Mouse (Mus musculus) cerebellum, postnatal 36 days (tissue): ENCODE measurements around the gene Rmnd1.
"Not testable (repeated sequence)": the region's sequence is repeated elsewhere in the genome, so short reads cannot be mapped to it uniquely, and the experiment has no call there.

Source experiments
- DNase-seq, 2 experiments: peaks; one replicate each; pipeline ENCODE4 v3.0.0; 2021 to 2022; ENCODE audit warnings: mixed read lengths in 2 of 2

The Rmnd1 gene

DNA sequence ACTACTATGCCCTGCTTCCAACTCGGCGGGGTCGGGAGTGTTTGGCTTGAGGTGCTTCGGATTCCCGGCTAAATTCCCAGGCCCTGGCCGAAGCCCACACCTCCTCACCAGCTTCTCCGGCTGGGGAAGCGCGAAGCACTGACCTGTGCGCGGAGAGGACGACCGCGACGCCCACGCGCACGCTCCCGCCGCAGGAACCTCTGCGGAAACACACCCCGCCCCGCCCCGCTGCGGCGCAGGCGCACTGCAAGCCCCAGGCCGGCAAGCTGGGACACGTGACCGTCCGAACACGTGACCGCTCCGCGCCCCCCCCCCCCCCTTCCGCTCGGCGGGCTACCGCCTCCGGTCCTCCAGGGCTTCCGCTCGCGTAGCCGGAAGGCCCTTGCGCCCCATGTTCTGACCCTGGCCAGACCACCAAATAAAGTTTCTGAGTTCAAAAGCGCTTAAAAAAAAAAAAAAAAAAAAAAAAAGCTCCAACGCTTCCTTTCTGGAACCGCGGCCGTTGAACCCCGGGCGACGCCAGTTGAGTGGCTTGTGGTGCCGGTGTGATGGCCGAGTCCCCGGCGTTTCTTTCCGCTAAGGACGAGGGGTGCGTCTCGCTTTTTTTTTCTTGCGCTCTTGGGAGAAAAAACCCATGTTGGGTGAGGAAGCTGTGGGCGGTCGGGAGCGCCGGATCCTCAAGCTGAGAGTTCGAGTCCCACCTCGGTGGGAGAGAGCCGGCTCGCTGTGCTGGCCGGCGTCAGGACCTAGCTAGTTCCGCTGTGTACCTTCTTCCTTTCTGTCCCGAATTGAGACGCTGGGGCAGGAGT lies at the start of gene Rmnd1, which contains the start of gene Armt1:
Gene Rmnd1, minus strand, starts transcription at position 266 of the 809 bp plus-strand sequence.
Gene Armt1, plus strand, starts transcription at position 345 of the 809 bp plus-strand sequence.
- DNase-seq, result peak; percentile 94 to 98

DNA sequence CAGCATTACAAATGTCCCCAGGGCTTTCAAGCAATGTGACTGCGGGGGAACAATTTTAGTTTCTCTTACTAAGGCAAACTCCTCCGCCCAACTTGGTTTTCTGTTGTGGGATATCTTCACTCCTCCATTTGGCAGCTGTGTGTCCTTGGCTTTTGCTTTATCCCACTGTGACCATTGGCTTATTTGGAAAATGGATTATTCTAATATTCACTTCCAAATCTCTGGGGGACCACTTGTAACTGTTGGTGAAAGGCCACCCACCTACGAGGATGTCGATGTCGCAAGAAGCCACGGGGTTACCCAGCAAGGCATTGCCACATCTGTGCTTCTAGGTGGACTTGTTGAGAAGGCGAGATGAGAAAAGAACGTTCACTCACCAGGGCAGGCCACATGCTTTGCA lies 49.5 kb upstream of the Rmnd1 start:
- DNase-seq, result no peak

DNA sequence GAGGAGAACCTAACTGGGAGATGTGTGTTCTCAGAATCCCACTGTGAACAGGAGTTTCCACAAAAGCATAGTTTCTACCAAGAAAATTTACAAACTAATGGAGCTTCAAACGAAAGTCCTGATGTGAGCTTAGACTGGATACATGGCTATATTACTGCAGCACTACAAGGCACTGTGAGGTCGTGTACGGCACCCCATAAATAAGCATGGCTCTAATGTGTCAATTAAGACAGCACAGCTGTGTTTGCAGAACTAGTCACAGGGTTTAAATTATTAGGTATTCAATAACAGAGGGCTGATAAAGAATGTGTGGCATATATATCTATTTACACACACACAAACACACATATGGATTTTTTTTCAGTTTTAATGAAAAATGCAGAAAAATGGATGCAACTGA lies 48.7 kb upstream of the Rmnd1 start:
- no peak for DNase-seq

DNA sequence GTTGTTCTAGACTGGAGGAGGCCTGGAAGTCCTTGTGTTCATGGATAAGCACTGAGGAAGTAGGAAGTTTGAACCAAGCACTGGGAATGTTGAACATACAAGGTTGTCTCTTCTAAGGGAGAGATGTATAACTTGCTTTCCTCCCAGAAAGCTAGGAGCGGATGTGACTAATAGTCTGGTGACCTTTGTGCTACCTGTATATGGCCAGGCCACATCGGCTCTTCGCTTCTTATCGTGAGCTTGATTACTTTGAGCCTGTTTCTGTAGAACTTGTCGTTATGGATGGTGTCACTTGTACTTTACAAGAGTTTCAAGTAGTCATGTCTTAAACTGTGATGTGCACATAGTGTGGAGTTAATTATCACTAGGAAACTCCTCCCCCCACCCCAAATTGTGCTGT lies 44.4 kb upstream of the Rmnd1 start:
- DNase-seq, result no peak

DNA sequence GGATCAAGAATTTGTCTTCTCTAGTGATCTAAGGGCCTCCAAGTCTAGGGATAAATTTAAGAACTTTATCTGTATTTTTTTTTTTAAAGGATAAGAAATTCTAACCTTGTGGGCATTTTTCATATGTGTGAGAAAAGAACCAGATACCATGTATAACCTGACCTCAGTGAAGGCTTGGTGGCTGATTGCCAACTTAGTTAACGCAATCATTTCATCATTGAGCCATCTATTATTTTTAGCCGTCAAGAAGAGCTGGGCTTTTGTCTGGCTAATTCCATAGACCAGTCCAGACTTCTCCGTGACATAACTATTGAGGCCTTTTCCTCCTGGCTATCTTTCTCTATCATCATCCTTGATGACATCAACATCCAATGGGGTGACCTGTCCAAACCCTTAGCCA lies 43.2 kb upstream of the Rmnd1 start:
- DNase-seq, result no peak

DNA sequence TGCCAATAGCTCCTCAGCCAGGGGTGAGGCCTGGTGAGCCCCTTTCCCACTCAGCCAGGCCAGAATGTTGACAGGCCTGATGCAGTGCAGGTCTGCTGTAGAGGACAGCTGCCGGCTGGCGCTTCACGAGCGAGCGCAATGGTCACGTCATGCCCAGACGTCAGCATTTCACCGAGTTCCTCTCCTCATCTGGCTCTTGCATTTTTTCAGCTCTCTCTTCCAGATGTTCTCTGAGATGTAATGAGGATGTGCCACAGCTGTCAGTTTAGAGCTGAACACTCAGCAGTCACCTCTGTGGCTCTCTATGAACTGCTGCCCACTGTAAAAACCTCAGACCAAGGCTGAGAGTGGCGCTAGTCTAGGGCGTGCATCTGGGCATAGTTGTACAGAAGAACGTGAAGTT lies 41.4 kb upstream of the Rmnd1 start:
- DNase-seq, result no peak

DNA sequence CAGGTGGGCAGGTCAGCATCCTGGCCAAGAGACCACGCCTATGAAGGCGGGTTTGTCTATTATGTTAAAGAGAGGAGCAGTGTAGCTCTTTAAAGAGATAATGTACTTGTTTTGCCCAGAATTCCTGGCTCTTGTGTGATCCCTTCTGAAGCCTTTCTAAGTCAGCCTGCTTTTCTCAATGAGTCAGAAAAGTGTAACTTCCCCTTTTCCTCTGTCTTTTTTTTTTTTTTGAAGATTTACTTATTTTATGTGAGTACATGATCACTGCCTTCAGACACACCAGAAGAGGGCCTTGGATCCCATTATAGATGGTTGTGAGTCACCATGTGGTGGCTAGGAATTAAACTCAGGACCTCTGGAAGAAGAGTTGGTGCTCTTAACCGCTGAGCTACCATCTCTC lies 37.2 kb upstream of the Rmnd1 start:
- no peak for DNase-seq

DNA sequence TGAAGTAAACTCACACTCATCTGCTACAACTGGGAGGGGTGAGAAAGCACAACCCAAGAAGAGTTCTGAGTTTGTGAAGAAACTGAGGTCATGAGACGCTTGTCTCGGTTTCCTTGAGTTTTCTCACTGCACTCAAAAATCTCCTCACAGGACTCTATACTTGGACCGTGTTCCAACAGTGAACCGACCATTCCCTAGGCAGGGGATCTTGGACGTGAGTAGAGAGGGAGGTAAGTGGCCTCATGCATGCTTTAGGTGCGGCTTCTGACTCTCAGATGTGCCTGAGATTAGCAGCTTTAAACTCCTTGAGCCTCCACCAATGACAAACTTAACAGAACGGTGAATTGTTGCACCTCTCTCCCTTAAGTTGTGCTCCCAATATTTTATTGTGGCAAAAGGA lies 33.6 kb upstream of the Rmnd1 start:
- DNase-seq, result no peak

DNA sequence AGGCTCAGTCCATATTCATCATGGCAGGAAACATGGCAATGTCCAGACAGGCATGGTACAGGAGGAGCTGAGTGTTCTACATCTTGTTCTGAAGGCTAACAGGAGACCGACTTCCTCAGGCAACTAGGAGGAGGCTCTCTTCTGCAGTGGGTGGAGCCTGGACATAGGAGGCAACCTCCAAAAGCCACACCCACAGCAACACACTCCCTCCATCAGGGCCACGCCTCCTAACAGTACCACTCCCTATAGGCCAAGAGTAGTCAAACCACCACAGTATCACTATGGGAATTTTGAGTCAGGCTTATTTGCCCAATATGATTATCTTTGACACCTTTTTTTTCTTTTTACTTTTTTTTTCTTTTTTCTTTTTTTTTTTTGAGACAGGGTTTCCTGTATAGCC lies 28.0 kb upstream of the Rmnd1 start:
- no peak for DNase-seq

DNA sequence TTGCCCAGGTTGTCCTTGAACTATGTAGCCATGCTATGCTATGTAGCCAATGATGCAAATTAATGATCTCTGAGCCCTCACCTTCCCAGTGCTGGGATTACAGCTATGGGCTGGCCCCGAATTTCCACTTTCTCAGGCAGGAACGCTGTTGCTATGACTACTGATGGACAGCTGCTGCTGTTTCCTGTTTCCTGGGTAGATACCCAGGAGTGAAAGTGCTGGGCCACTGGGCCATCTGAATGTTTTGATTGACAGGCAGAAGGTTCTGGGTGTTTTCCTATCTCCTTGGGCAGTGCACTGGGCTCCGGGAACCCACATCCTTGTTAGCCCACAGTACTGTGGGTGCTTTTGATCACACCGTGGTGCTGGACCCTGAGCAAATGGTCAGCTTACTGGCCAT lies 24.2 kb upstream of the Rmnd1 start:
- DNase-seq, result no peak

DNA sequence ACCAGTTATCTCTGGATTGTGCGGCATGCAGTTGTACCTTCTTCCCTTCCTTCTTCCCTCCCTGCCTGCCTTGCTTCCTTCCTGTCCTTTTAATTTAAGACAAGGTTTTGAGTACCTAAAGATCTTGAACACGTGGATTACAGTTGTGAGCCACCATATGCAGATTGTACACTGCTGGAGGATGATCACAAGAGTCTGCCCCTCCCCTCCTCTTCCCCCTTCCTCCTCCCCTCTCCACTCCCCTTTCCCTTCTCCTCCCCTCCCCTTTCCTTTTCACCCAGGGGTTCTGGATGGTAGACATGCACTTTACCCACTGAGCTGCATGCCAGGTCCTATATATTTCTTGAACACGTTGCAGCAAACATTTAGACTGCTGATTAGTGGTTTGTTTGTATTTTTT lies 3.2 kb upstream of the Rmnd1 start:
- no peak for DNase-seq

DNA sequence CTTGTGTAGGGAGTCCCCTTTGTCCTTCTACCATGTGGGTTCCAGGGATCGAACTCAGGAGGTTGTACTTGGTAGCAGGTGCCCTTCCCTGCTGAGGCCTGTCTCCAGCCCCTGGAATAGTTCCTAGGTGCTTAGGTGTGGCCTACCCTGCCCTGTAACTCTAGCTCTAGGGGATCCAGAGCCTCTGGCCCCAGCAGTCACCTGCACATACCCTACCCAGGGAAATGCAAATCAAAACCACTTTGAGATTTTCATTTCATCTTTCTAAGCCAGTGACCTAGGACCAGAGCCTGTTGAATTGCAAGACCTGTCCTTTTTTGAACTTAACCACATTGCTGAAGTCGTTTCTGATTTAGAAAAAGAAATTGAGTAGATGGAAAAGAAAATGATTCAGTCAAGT lies 1.7 kb upstream of the Rmnd1 start:
- DNase-seq, result not testable (repeated sequence)

DNA sequence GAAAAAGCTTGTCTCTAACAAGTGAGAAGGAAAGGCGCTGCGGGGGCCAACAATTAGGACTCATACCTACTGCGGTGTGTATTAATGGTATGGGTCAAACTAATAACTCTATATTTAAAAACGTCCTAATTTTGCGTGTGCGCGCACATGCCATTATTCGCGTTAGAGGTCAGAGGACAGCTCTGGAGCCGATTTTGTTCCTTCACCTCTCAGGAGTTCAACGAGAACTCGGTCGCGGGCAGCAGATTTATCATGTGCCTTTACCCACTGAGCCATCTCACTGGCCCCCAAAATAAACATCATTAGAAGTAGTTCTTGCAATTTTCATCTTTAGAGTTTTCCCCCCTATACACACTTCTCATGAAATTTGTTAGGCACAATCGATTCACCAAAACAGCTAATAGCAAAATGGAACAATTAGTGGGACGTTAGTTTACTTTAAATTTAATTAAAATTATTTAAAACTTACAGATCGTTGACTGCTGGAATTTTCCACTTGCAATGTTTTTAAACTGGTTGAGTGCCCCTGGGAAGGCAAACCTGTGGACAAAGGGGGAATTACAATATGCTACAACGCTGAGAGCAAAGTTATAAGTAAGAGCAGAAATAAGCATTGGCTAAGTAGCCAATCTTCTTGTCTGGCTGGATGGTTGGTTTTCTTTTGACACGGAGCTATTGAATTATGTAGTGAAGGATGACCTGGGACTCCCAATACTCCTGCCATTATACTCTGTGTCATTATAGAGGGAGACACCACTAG lies 988 bp upstream of the Rmnd1 start:
- no peak for DNase-seq

DNA sequence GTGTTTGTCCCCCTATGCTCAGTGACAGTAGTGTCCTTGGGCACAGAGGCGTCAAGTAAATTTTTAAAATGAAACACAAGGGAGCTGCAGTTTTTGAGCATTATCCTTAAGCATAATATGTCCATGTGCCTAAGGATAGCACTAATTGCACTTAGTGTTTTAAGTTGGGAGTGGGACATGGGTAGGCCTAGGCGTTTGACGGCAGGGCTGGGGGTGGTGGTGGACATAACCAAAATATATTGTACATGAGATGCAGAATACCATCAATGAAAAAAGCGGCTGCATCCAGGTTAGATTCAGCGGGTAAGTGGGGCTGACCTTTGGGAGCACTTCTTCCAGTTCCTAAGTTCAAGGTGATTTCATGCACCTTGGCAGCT lies 454 bp downstream of the Rmnd1 start:
- no peak for DNase-seq

DNA sequence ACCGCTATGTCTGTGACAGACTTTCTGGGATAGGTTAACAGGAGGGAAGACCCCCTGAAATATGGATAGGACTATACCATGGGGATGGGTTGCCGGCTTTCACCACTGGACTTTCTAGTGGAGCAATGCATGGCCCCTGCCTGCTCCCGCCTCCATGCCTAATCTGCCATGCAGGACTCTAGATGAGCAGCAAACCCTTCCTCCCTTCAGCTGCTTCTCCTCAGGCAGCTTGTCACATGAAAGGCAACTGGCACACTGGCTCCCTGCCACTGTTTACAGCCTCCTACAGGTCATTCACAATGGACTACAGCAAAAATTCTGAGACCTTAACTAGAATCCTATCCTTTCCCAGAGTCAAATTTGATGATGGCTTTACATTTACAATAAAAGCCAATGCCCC lies 1.4 kb downstream of the Rmnd1 start:
- peak; percentile 68 to 71 for DNase-seq

DNA sequence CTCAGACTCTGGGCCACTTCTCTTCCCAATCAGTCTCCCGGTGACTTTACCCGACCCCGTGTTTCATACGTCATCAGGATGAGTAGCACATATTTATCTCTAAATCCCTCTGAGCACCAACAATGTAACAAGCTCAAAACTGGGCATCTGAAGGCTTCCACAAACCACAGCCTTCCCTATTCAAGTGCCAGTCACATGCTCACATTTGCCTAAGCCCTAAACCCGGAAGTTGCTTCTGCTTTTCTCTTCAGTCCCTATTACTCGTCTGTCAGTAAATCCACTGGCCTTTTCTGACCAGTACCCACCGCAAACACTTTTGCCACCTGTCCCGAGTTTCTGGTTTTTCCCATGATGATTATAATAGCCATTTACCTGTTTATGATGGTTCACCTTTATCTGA lies 1.8 kb downstream of the Rmnd1 start:
- no peak for DNase-seq

DNA sequence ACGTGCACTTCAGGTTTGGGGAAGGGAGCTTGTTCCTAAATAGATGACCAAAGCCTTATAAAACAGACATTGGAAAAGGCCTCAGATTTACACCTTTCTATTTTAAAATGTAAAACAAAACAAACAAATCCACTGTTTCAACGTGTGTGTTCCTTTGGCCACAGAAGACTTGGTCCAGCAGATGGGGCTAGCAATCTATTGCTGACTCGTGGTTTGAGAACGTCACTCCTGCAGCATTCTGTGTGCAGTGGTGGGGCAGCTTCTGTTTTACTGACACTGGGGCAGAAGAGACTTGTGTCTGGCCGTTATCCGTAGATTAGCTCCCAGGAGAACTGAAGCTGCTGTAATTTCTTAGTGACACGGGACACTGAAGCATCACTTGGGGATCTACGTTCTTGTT lies 6.9 kb downstream of the Rmnd1 start:
- DNase-seq, result no peak

DNA sequence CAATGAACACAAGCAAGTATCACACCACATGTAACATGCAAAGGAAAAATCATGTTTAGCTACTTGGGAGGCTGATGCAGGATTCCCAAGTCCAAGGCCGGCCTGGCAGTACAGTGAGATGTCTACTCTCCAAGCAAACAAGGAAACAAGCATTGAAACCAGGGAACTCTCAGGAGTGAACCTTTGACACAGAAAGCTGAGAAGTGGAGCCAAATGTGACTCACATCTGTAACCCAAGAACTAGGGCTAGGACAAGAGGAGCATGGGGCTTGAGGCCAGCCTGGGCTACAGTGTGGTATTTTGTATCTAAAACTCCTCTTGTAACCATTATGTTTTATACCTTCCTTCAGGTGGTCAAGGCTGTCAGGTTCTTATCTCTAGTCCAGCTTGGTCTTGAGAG lies 25.0 kb downstream of the Rmnd1 start:
- no peak for DNase-seq

DNA sequence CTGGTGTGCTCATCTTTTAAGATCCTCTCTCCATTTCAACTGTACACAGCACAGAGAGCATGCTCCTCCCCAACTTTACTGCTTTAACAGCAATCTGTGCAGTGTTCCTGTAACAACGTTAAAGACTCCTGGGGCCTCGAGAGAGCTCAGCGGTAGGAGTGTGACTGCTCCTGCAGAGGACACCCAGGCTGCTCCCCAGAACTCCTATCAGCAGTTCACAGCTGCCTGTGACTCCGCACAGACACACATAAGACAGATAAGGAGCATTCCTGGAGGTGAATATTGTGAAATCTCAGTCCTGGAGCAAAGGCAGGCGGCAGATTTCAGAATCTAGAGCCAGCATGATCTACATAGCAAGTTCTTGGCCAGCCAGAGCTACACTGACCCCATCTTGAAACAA lies 26.7 kb downstream of the Rmnd1 start:
- DNase-seq, result no peak

DNA sequence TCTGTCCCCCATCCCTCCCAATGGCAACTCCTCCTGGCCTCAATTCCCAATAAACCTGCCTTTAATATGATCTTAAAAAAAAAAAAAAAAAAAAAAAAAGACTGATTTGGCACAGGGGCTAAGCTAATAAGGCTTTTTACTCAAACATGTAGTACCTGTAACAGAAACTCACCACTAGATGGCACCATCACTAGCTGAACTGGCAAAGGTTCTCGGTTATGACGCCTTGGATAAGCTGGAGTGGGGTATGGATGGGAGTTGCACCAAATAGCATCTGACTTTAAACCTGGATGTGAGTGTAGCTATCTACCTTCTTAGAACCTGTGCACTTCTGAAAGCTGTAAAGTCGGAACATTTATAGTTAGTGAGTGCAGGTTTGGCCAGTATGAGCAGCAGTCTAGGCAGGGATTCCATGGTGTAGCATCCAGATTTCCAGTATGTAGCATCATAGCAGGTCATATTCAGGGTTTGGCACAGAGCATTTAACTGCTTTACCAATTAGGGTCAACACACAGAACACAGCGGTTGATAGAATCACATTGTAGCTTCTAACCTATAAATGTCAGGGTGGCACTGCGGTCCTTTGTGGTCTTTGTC lies 27.2 kb downstream of the Rmnd1 start:
- DNase-seq, result peak; percentile 31 to 58

DNA sequence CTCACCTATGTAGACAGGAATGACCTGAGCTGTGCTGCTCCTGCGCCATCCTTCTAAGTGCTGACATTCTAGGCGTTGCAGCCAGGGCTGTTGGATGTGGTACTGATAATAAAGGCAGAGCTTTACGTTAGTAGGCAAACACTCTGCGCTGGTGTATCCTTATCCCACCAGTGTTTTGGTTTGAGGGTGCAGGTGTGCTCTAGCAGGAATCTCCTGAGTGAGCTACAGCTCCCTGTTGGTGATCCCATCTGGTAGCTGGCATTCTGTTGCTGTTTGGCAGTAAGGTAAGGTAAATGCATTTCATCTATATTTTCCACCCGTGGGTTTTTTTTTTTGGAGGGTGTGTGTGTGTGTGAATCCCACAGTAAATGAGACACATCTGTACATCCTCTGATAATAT lies 34.1 kb downstream of the Rmnd1 start:
- no peak for DNase-seq

DNA sequence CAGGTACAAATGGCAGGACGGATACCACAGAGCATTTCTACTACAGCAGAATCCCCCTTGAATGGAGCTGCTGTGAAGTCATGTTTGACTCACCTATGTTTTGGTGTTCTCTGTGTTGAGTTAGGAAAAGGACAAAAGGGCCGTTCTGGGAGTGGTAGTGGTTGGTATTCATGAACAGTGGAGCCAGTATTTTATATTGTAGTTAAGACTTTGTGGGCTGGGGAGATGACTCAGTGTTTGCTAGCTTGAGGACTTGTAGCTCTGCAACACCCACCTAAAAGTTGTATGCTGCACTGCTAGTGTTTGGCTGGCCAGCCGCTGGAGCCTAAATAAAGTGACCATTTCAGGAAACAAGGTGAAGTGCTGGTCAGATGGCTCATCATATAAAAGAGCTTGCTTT lies 36.9 kb downstream of the Rmnd1 start:
- no peak for DNase-seq

DNA sequence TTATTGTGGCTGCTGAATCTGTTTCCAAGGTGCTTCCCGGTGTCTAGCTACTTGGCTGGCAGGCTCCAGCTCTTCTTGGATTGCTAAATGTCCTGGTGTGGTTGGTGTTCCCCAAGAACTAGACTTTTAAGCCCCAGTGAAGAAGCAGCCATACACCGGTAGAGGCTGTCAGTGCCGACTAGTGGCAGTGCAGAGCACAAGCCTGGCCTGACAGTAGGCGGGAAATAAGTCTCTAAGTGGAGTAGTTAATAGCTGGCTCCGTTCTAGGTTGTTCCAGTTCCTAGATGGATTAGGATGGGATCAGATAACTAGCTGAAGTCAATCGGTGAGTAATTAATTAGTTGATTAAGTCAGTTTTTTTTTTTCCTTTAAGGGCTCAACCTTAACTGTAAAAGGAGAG lies 40.3 kb downstream of the Rmnd1 start:
- DNase-seq, result peak; percentile 22 to 35

DNA sequence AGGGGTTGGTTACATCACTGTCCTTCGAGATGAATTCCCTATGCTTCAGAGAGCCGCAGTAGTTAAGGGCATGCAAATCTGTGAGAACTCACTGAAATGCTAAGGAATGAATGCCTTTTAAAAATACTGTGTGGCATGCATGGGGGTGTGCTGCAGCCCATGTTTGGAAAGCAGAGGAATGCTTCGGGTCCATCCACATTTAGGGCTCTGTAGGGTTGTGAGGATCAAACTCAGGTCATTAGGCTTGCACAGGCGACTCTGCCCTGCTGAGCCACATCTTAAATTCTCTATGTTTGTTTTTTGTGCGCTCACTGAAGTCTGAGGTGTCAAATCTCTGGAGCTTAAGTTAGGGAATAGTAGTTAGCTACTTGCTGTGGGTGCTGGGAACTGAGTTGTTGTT lies 41.1 kb downstream of the Rmnd1 start:
- DNase-seq, result no peak
